Mouse (Mus musculus): Measurements from ENCODE around the gene Otud7b.

GRCm38 (mm10) chr3:96168466-96169158 is 64.3 kb downstream of the Otud7b start:
- TF ChIP-seq CTCF (conservative IDR thresholded peaks at IDR 0.05; ENCODE audit: insufficient read depth, insufficient read length, low read depth, low read length) (no peak), POLR2A (IDR thresholded peaks at IDR 0.05; ENCODE audit: low read depth, low read length) (no peak)

Measured in kidney, adult 2 months (tissue).